Mouse (Mus musculus) cortical plate, adult 2 months (tissue): ENCODE data around the gene Rgp1. TPM values are rescaled to one million over a fixed set of nuclear protein-coding genes. Genes with fewer than 3 reads are reported as not detected.

Source experiments
- H3K27ac ChIP-seq: fragments of 200-500 bp; 2 replicates; pipeline ENCODE4 v1.5.1; 2012; ENCODE audit warnings: low read length, control low read depth, inconsistent platforms; ENCODE audit not compliant: insufficient read depth
- H3K4me1 ChIP-seq: fragments of 200-500 bp; 2 replicates; pipeline ENCODE4 v1.6.1; 2011; ENCODE audit warnings: low read length; ENCODE audit not compliant: control insufficient read depth, insufficient read depth
- H3K4me3 ChIP-seq: fragments of 200-500 bp; 2 replicates; pipeline ENCODE4 v1.5.1; 2011; ENCODE audit warnings: mild to moderate bottlenecking, low read length, control low read depth; ENCODE audit not compliant: insufficient read depth
- CTCF ChIP-seq: fragments of 200-500 bp; IDR thresholded peaks from 2 replicates; pipeline ENCODE4 v1.5.1; 2011; ENCODE audit warnings: mild to moderate bottlenecking, control low read depth, low read length; ENCODE audit not compliant: insufficient read depth; ENCODE audit errors: extremely low read depth
- POLR2A ChIP-seq: fragments of 200-500 bp; IDR thresholded peaks from 2 replicates; pipeline ENCODE4 v1.6.1; 2011; ENCODE audit warnings: mild to moderate bottlenecking, low read length, control low read depth; ENCODE audit not compliant: insufficient read depth; ENCODE audit errors: extremely low read depth
- polyA plus RNA-seq: library from polyadenylated mRNA; depleted of rRNA; stranded (reverse); fragments of >200 nt; gene quantifications from 2 replicates; pipeline ENCODE4 v1.2.3, GENCODE M21; 2012

Rgp1 gene
- polyA plus RNA-seq, 1 experiment, result 38.8 TPM

DNA sequence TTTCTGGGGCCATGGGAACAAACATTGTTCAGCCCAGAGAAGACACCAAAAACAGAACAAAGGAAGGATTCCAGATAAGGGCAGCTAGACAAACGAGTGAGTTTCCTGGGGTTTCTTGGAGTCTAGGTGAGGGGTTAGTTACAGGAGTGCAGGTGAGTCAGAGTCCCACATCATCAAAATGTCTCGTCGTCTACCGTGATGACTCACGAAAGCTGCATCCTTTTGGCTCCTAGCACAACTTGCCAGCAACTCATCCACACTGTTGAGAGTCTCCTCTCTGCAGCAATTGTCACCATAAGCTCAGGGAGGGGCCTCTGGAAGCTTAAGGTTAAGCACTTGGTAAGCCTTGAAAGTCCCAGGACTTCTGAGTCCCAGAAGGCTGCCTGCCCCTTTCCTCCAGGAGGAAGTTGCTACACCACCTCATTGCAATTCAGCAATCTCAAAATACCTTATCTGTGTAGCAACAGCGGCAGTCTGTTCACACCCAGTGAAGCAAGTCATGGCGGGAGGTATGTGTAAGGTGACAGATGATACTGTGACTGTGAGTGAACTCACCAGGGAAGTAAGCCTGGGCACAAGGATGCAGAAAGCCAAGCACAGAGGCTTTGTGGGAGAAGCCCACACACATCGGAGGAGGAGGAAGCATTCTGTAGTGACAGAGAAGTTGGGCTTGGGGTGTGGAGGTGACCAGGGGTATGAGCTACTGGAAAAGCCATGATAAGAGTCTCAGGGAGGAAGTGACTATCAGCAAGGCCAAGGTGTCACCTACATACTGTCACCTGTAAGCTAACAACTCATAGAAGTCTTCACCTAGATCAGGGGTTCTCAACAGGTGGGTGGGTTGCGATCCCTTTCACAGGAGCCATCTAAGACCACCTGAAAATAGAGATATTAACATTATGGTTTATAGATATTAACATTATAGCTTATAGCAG, 26.5 kb downstream of the Rgp1 start:
- Histone ChIP-seq H3K27ac (no peak overlapping the region), H3K4me1 (no peaks in the 10 kb centered on the region)
- TF ChIP-seq POLR2A (no peak), CTCF (no peak)

DNA sequence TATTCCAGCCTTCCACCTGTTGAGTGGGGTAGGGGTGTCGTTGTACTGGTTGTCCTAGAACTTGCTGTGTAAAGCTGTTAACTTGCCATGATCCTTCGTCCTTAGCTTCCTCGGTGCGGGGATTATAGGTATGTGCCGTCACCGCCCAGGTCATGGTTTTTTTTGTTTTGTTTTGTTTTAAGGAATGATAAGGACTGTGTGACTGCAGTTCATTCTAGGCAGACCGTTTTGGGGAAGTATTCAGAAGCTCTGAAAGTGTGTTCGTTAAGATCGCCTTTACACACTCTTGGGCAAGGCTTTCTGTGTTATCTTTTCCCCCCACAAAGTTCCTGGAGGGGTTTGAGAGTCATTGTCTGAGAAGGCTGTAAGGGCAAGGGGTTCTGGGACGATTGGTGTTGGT, 34.0 kb downstream of the Rgp1 start:
- Histone ChIP-seq H3K4me1 (no peaks in the 10 kb centered on the region), H3K27ac (no peak overlapping the region), H3K4me3 (no peak overlapping the region)
- TF ChIP-seq CTCF, result no peak
- TF ChIP-seq POLR2A, result no peak

More for the DNA sequence above, 26.5 kb downstream of the Rgp1 start:
- no peak overlapping the region for H3K4me3 ChIP-seq

DNA sequence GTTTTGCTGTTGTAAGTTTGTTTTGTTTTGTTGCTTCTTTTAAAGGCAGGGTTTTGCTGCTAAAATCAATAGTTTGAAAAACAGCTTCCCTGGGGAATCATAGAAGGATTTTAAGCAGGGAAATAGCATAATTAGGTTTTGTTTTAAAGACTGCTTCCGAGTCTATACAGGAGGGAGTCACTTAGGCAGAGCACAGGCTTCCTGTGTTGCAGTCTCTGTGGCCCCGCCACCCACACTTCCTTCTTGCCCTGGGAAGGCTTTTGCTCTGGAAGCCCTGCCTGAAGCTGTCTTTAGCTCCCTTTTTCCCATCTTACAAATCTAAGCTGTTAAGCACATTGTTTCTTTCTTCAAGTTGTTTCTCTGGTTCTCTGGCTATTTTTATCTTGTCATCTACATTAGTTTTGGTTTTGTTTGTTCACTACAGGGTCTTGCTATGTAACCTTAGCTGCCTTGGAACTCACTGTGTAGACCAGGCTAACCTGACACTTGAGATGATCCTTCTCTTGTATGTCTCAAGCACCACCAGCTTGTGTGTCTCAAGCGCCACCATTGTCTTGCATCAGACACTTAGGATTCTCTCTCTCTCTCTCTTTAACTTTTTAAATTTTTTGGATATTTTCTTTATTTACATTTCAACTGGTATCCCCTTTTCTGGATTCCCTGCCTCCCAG, 34.7 kb downstream of the Rgp1 start:
- TF ChIP-seq CTCF (no peak), POLR2A (no peak)
- Histone ChIP-seq H3K4me3 (no peak overlapping the region), H3K27ac (no peak overlapping the region), H3K4me1 (no peaks in the 10 kb centered on the region)

DNA sequence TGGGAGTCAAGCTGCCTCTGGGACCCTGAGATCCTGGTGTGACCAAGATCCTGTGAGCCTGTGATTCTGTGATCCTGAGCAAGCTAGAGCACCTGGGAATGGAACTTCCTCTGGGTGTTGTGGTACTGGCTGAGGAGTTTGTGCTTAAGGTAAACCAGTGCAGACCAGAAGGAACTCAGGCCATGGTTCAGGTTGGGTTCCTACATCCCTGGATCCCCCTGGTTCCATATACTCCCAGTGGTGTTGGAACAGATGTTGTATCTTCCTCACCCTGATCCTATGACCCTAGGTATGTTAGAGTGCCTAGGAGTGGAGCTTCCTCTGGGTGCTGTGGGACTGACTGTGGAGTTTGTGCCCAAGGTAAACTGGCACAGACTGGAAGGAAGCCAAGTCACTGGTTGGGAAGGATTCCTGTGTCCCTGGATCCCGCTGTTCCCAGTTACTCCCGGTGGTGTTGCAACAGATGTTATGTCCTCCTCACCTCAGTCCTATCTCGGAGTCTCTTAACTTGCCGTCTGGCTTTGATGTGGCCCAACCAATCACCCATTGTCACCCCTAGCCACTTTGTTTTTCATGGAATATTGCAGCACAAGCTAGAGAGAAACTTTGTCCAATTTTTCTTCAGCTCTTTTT, 41.7 kb downstream of the Rgp1 start:
- TF ChIP-seq CTCF (no peak), POLR2A (no peak)
- Histone ChIP-seq H3K27ac (no peak overlapping the region), H3K4me3 (no peak overlapping the region), H3K4me1 (no peaks in the 10 kb centered on the region)

DNA sequence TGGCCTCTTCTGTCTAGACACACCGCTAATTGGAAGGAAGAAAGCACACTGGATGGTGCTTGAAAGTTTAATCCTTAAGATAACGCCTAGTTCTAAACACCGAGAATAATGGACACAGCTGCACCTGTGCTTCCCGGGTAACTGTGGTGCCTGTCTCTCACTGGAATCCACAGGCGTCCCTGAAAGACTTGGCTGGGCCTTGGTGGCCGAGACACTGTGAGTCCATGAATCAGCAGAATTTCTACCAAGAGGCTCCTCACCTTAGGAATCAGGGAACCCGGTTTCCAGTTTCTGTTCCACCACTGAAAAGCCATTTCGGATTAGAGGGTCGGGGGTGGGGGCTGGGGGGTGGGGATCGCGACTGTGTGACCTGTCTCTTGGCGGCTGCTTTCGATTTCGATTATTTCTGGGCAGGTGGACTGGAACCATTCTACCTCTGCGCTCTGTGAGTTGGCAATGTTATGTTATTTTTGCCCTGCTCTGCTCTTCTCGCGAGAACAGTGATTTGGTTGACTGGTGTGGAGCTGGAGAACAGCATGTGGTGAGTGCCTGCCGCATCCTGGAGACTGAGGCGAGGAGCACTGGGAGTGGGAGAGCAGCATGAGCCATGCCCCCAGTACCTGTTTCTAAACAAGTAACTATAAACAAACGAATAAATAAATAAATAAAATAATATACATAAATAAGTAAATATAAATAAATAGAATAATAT, 50.7 kb downstream of the Rgp1 start:
- Histone ChIP-seq H3K4me3 (no peak overlapping the region), H3K4me1 (no peaks in the 10 kb centered on the region), H3K27ac (no peak overlapping the region)
- peak; percentile 40; the same call in 1 of the 2 replicates for TF ChIP-seq POLR2A
- no peak for TF ChIP-seq CTCF

DNA sequence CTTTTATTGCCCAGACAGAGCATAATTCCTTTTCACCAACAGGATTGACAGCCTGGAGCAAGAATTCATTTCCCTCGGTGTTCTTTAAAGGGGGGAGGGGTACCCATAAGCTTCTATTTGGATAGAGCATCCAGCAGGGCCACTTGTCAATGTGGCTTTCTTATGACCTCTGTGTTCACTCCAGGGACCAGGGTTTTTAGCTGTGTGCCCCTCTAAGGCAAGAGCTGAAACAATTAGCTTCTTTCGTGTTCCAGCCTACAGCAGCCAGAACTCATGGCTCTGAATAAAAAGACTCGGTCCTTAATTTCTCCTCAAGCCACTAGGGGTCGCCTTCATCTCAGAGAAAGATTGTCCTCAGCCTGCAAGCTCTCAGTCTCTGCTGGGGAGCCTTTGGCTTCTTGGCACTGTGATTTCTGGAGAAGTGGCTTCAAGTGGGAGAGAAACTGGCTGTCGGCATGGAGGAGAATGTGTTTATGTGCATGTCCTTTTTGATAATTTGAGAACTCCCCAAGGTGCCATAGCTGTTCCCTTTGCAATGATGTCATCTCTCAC, 51.6 kb downstream of the Rgp1 start:
- Histone ChIP-seq H3K4me1 (no peaks in the 10 kb centered on the region), H3K4me3 (no peak overlapping the region), H3K27ac (no peak overlapping the region)
- TF ChIP-seq CTCF (peak; percentile 81), POLR2A (peak; percentile 43; the same call in 1 of the 2 replicates)

DNA sequence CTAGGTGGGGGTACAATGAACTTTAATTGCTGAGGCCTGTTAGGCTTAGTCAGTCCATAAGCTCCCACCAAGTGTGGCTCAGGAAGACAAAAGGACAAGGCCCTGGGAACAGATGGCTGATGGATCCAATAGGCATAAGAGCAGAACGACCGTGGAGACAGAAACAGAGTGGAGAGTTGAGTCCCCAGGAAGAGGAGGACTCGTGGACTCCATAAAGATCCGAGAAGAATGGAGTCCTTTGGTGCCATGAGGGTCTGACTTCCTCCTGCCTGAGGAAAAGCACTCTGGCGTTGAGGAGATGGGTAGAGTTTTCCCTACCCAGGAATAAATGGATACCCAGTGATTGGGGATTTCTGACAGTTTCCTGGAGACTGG, 52.1 kb downstream of the Rgp1 start:
- no peak for TF ChIP-seq CTCF
- no peak for TF ChIP-seq POLR2A
- Histone ChIP-seq H3K4me3 (peak overlapping the region; percentile 83; the same call in 1 of the 2 replicates), H3K4me1 (no peaks in the 10 kb centered on the region), H3K27ac (no peak overlapping the region)

DNA sequence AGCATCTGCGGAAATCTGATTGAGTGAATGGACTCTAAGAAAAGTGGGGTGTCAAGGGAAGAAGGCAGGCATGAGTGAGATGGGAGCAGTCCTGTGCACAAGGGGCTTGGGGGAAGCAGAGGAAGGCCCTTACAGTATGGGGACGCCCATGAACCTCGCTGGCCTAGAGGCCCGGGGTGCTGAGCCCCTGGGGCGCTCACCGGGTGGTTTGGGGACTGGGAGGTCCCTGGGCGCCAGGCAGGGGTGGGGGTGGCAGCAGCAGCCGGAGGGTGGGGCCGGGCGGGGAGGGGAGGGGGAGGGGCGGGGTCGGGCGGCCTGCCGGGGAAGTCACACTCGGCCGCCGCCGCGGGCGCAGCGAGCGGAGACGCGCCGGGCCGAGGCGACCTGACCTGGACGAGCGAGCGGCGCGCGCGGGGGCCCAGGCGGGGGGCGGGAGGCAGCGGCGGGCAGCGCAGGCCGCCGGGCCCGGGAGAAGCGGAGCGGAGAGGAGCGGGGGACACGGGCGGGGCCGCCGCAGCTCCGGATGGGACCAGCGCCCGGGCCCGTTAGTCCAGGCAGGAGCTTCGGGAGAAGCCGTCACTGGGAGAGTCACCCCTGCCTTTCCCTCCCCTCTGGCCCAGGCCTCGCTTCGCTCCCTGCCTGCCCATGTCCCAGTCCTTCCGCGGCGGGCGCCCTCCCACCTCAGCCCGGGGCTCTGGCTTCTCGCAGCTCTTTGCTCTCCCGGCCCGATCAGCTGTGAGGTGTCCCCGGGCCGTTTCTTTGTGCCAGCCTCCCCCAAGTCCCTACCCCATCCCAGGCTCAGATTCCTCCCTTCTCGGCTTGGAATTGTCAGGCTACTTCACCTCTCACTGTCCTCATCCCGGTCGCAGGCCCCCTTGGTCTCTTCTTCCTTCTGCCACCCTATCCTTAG, 52.8 kb downstream of the Rgp1 start, which contains the start of gene Npr2:
Gene Npr2, plus strand, starts transcription at position 890 of the 910 bp plus-strand sequence.
- Histone ChIP-seq H3K4me3 (peak within 1 kb of the TSS; percentile 83), H3K4me1 (no peaks in the 10 kb centered on the region), H3K27ac (peak within 1 kb of the TSS; percentile 82; the same call in 1 of the 2 replicates)
- TF ChIP-seq POLR2A, result no peak
- no peak for TF ChIP-seq CTCF
